Comparison of ENCODE assay signal across 23 mouse cellular contexts in genomic region chr8:116282341-116282740, GRCm38 (mm10).
A peak's percentile ranks its signal among the peaks of the same experiment; 100 is the strongest.
DNase-seq lines count a peak whose midpoint lies in the region; ATAC-seq and TF ChIP-seq lines count a peak whose summit lies in the region.
"Had no signal": no experiment of that assay in that cellular context is flagged by ENCODE, and none has a peak within 500 bp of the region (broad histone marks: within the 10 kb centered on the region; RNA-seq: fewer than 3 reads in every experiment).

No protein-coding gene starts in this region.

- WGBS in heart, embryonic 10.5 days: 81% methylated on average over 5 of the region's 5 CpGs
- WGBS in kidney, adult 2 months: 63% methylated on average over 5 of the region's 5 CpGs
- WGBS in kidney, embryonic 14.5 days: 92% methylated on average over 5 of the region's 5 CpGs
- 86% methylated on average over 5 of the region's 5 CpGs for WGBS in kidney, embryonic 16.5 days

- H3K27ac ChIP-seq in heart, embryonic 10.5 days: no peak overlapping the region
- no peak overlapping the region for H3K27ac ChIP-seq in kidney, adult 2 months (ENCODE audit: insufficient read depth, low read depth, low read length)
- H3K27ac ChIP-seq in kidney, embryonic 14.5 days (ENCODE audit: low read depth, low read length): no peak overlapping the region
- no peak overlapping the region for H3K27ac ChIP-seq in kidney, embryonic 16.5 days (ENCODE audit: low read length)
- H3K27ac ChIP-seq: forebrain, embryonic 10.5 days; forebrain, embryonic 13.5 days; heart, adult 2 months; hindbrain, embryonic 10.5 days; hindbrain, embryonic 13.5 days had no signal

- no peaks in the 10 kb centered on the region for H3K9me3 ChIP-seq in heart, embryonic 10.5 days
- H3K9me3 ChIP-seq in kidney, embryonic 14.5 days (ENCODE audit: control insufficient read depth, low read length): no peaks in the 10 kb centered on the region
- H3K9me3 ChIP-seq in kidney, embryonic 16.5 days (ENCODE audit: low read length): no peaks in the 10 kb centered on the region
- H3K9me3 ChIP-seq: forebrain, embryonic 10.5 days; forebrain, embryonic 13.5 days; hindbrain, embryonic 10.5 days; hindbrain, embryonic 13.5 days had no signal

- no peak overlapping the region for H3K4me2 ChIP-seq in kidney, embryonic 14.5 days (replicated peaks; ENCODE audit: low read depth, low read length)
- H3K4me2 ChIP-seq in kidney, embryonic 16.5 days (replicated peaks; ENCODE audit: low read depth, low read length): no peak overlapping the region
- H3K4me2 ChIP-seq: forebrain, embryonic 13.5 days; heart, embryonic 11.5 days; hindbrain, embryonic 13.5 days had no signal

- no peak for ATAC-seq in kidney, embryonic 14.5 days (ENCODE audit: low FRiP score, low TSS enrichment)
- ATAC-seq in kidney, embryonic 16.5 days (ENCODE audit: low FRiP score, low TSS enrichment): no peak
- ATAC-seq: activated CD4-positive, CD25-positive, alpha-beta regulatory T cell, adult 4 months; forebrain, embryonic 13.5 days; forebrain, embryonic 16.5 days had no signal

- no peaks in the 10 kb centered on the region; the same call in 1 of the 2 replicates for H3K27me3 ChIP-seq in heart, embryonic 10.5 days (ENCODE audit: insufficient read depth, poor library complexity, severe bottlenecking)
- no peaks in the 10 kb centered on the region for H3K27me3 ChIP-seq in kidney, adult 2 months (replicated peaks; ENCODE audit: control insufficient read depth, insufficient read depth, low read length)
- no peaks in the 10 kb centered on the region for H3K27me3 ChIP-seq in kidney, embryonic 14.5 days (ENCODE audit: control insufficient read depth, insufficient read depth, low read length)
- H3K27me3 ChIP-seq in kidney, embryonic 16.5 days (ENCODE audit: insufficient read depth, low read length): no peaks in the 10 kb centered on the region
- H3K27me3 ChIP-seq: forebrain, embryonic 13.5 days; hindbrain, embryonic 13.5 days had no signal

- intact Hi-C loops in heart, postnatal 36 days (cut with DNase I): no loop called here

- H3K9ac ChIP-seq in kidney, embryonic 14.5 days (ENCODE audit: low read depth, low read length): no peak overlapping the region
- H3K9ac ChIP-seq in kidney, embryonic 16.5 days (replicated peaks; ENCODE audit: low read length): no peak overlapping the region
- H3K9ac ChIP-seq: forebrain, embryonic 13.5 days; hindbrain, embryonic 13.5 days had no signal

- DNase-seq in heart, embryonic 10.5 days (ENCODE audit: low spot score): peak; percentile 35
- no peak for DNase-seq in heart, postnatal 36 days
- peak; percentile 63 for DNase-seq in kidney, adult 2 months
- DNase-seq in kidney, postnatal 36 days: peak; percentile 28 to 40
- no peak for DNase-seq in layer of hippocampus, postnatal 10 days (ENCODE audit: low spot score in 2 of 2)
- DNase-seq: adrenal gland, adult 8-10 months; adrenal gland, postnatal 25 days; cerebellum, adult 11-12 months; cerebellum, adult 8-10 months; cerebellum, postnatal 10 days; cerebellum, postnatal 36 days; gastrocnemius, postnatal 10 days; gastrocnemius, postnatal 36 days; heart, adult 2 months had no signal

- no peak overlapping the region for H3K4me3 ChIP-seq in heart, embryonic 10.5 days
- no peak overlapping the region for H3K4me3 ChIP-seq in kidney, adult 2 months (ENCODE audit: insufficient read depth, low read depth, low read length)
- H3K4me3 ChIP-seq in kidney, embryonic 14.5 days (ENCODE audit: low read length): no peak overlapping the region
- no peak overlapping the region for H3K4me3 ChIP-seq in kidney, embryonic 16.5 days (ENCODE audit: low read length)
- H3K4me3 ChIP-seq: forebrain, embryonic 10.5 days; forebrain, embryonic 13.5 days; heart, adult 2 months; hindbrain, embryonic 10.5 days; hindbrain, embryonic 13.5 days had no signal

- no peak for TF ChIP-seq CTCF in kidney, adult 2 months (conservative IDR thresholded peaks at IDR 0.05; ENCODE audit: insufficient read depth, insufficient read length, low read depth, low read length)

- no peaks in the 10 kb centered on the region for H3K36me3 ChIP-seq in heart, embryonic 10.5 days
- no peaks in the 10 kb centered on the region for H3K36me3 ChIP-seq in kidney, adult 2 months (ENCODE audit: control insufficient read depth, insufficient read depth, low read length)
- no peaks in the 10 kb centered on the region for H3K36me3 ChIP-seq in kidney, embryonic 14.5 days (ENCODE audit: control insufficient read depth, insufficient read depth, low read length)
- H3K36me3 ChIP-seq in kidney, embryonic 16.5 days (ENCODE audit: insufficient read depth, low read length): no peaks in the 10 kb centered on the region
- H3K36me3 ChIP-seq: forebrain, embryonic 10.5 days; hindbrain, embryonic 10.5 days; hindbrain, embryonic 13.5 days had no signal

- no peak for TF ChIP-seq POLR2A in kidney, adult 2 months (IDR thresholded peaks at IDR 0.05; ENCODE audit: low read depth, low read length)

- H3K4me1 ChIP-seq in heart, embryonic 10.5 days: no peaks in the 10 kb centered on the region
- H3K4me1 ChIP-seq in kidney, adult 2 months (ENCODE audit: control insufficient read depth, insufficient read depth, low read length): no peaks in the 10 kb centered on the region
- no peaks in the 10 kb centered on the region for H3K4me1 ChIP-seq in kidney, embryonic 14.5 days (ENCODE audit: control insufficient read depth, insufficient read depth, low read length)
- H3K4me1 ChIP-seq in kidney, embryonic 16.5 days (ENCODE audit: insufficient read depth, low read length): no peaks in the 10 kb centered on the region
- H3K4me1 ChIP-seq: forebrain, embryonic 13.5 days; hindbrain, embryonic 13.5 days had no signal

Comparison
In these comparisons a context has a peak if more than half of its experiments do, and no peak if none do; other contexts are left out.
1. DNase-seq: peak in heart, embryonic 10.5 days (single experiment), kidney, adult 2 months (single experiment) and kidney, postnatal 36 days (2 of 2); none in heart, postnatal 36 days (0 of 2) and layer of hippocampus, postnatal 10 days (0 of 2).